Mouse (Mus musculus) bone marrow macrophage, adult 2 months (primary cell): ENCODE data around the gene Xrcc6. TPM values are rescaled to one million over a fixed set of nuclear protein-coding genes. Genes with fewer than 3 reads are reported as not detected.
A peak's percentile ranks its signal among the peaks of the same experiment; 100 is the strongest.

Experiments used
- H3K27ac ChIP-seq: 2 replicates; pipeline ENCODE4 v1.5.1; 2012; ENCODE audit warnings: low read depth, low read length; ENCODE audit not compliant: insufficient read depth
- H3K4me1 ChIP-seq: 2 replicates; pipeline ENCODE4 v1.6.1; 2012; ENCODE audit warnings: low read length; ENCODE audit not compliant: control insufficient read depth, insufficient read depth
- H3K4me3 ChIP-seq: 2 replicates; pipeline ENCODE4 v1.5.1; 2012; ENCODE audit warnings: mild to moderate bottlenecking, low read length, moderate library complexity; ENCODE audit not compliant: insufficient read depth
- CTCF ChIP-seq: IDR thresholded peaks from 2 replicates; pipeline ENCODE4 v1.5.1; 2012; ENCODE audit warnings: low read depth, mild to moderate bottlenecking, low read length, moderate library complexity
- POLR2A ChIP-seq: IDR thresholded peaks from 2 replicates; pipeline ENCODE4 v1.6.1; 2012; ENCODE audit warnings: mild to moderate bottlenecking, low read depth, low read length, borderline replicate concordance
- polyA plus RNA-seq: library from polyadenylated mRNA; stranded (reverse); fragments of >200 nt; gene quantifications from 2 replicates; pipeline ENCODE4 v1.2.4, GENCODE M21; 2012; ENCODE audit not compliant: missing spikeins, insufficient read depth, insufficient read length

Gene Xrcc6
- polyA plus RNA-seq, 1 experiment, result 20.0 TPM

GRCm38 (mm10) chr15:82079883-82080282 lies 92.2 kb downstream of the Xrcc6 start:
- TF ChIP-seq POLR2A, result no peak
- Histone ChIP-seq H3K4me1 (no peaks in the 10 kb centered on the region), H3K27ac (no peak overlapping the region), H3K4me3 (no peak overlapping the region)

GRCm38 (mm10) chr15:82081161-82081560 lies 93.5 kb downstream of the Xrcc6 start:
- TF ChIP-seq POLR2A (no peak), CTCF (peak; percentile 54)

DNA sequence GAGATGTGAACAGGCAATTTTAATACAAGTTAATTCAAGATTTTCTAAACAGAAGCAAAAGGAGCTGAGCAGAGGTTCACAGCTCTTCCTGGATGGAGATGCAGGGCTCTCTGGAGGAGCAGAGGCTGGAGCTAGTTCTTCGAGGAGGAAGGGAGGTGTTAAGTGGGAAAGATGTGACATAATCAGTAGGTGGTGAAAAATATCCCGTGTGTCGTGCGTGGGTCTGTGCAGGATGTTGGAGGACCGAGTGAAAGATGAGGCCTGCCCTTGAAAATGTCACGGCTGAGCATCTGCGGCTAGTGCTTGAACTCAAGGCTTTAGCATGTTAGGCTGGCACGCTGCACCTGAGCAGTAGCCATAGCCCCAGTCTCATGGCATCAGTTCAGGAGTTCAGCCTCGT lies 98.0 kb downstream of the Xrcc6 start:
- no peaks in the 10 kb centered on the region for H3K4me1 ChIP-seq
- H3K27ac ChIP-seq, result no peak overlapping the region
- no peak for TF ChIP-seq POLR2A
- H3K4me3 ChIP-seq, result no peak overlapping the region

More at GRCm38 (mm10) chr15:82081161-82081560, 93.5 kb downstream of the Xrcc6 start:
- H3K4me1 ChIP-seq, result no peaks in the 10 kb centered on the region
- no peak overlapping the region for H3K4me3 ChIP-seq
- no peak overlapping the region for H3K27ac ChIP-seq

DNA sequence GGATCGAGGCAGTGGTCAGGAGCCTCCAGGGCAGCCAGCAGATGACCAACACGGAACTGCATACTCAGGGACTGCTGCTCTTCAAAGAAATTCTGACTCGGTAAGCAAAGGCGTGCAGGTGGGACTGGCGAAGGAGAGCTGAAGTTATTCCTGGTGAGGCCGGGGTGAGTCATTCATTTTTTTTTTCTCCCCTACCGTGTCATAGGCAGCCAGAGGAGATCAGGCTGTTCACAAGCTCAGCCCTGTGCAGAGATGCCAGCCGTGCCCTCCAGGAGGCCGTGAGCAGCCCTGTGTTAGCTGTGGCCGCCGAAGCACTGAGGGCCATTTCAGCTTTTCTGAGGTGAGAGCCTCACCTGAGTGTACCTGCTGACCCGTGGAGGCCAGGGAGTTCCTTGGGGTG lies 98.5 kb downstream of the Xrcc6 start:
- H3K27ac ChIP-seq, result no peak overlapping the region
- no peak overlapping the region for H3K4me3 ChIP-seq
- no peaks in the 10 kb centered on the region for H3K4me1 ChIP-seq
- TF ChIP-seq CTCF (no peak), POLR2A (no peak)

GRCm38 (mm10) chr15:82087266-82087665 lies 99.6 kb downstream of the Xrcc6 start:
- H3K4me1 ChIP-seq, result no peaks in the 10 kb centered on the region
- TF ChIP-seq POLR2A, result no peak
- no peak for TF ChIP-seq CTCF

More at GRCm38 (mm10) chr15:82087266-82087665, 99.6 kb downstream of the Xrcc6 start:
- Histone ChIP-seq H3K4me3 (no peak overlapping the region), H3K27ac (no peak overlapping the region)

Other genes starting within 250 kb of the Xrcc6 start
- 13.3 and 13.6 TPM in 2 replicates for gene Zc3h7b, start 242.8 kb upstream of the Xrcc6 start, polyA plus RNA-seq
- gene Rangap1, start 242.3 kb upstream of the Xrcc6 start, polyA plus RNA-seq, result 54.7 and 54.8 TPM in 2 replicates
- gene Tef, start 185.4 kb upstream of the Xrcc6 start, polyA plus RNA-seq, result 69.3 and 74.1 TPM in 2 replicates
- 35.4 and 35.8 TPM in 2 replicates for gene Tob2, start 129.0 kb upstream of the Xrcc6 start, polyA plus RNA-seq
- 45.5 and 51.6 TPM in 2 replicates for gene Phf5a, start 115.9 kb upstream of the Xrcc6 start, polyA plus RNA-seq
- gene Aco2, start 115.5 kb upstream of the Xrcc6 start, polyA plus RNA-seq, result 79.8 and 97.0 TPM in 2 replicates
- gene Polr3h, start 61.6 kb upstream of the Xrcc6 start, polyA plus RNA-seq, result 6.0 and 6.8 TPM in 2 replicates
- 0.29 TPM in 1 of 2 replicates, not detected in the other for gene Csdc2, start 51.1 kb upstream of the Xrcc6 start, polyA plus RNA-seq
- gene Pmm1, start 26.9 kb upstream of the Xrcc6 start, polyA plus RNA-seq, result 16.7 and 20.7 TPM in 2 replicates
- not detected in 2 replicates for gene 1700029P11Rik, start 7.3 kb upstream of the Xrcc6 start, polyA plus RNA-seq
- gene Desi1, start 46.0 kb downstream of the Xrcc6 start, polyA plus RNA-seq, result 20.9 and 28.1 TPM in 2 replicates
- 66.2 and 69.9 TPM in 2 replicates for gene Snu13, start 59.8 kb downstream of the Xrcc6 start, polyA plus RNA-seq
- gene 4930407I10Rik, start 71.3 kb downstream of the Xrcc6 start, polyA plus RNA-seq, result not detected in 2 replicates
- gene Mei1, start 82.2 kb downstream of the Xrcc6 start, polyA plus RNA-seq, result not detected in 2 replicates
- 13.6 and 14.7 TPM in 2 replicates for gene Ccdc134, start 140.1 kb downstream of the Xrcc6 start, polyA plus RNA-seq
- gene Srebf2, start 159.3 kb downstream of the Xrcc6 start, polyA plus RNA-seq, result 53.3 and 63.9 TPM in 2 replicates
- not detected in 2 replicates for gene Shisa8, start 225.0 kb downstream of the Xrcc6 start, polyA plus RNA-seq
- not detected in 2 replicates for gene Tnfrsf13c, start 236.5 kb downstream of the Xrcc6 start, polyA plus RNA-seq